Mouse (Mus musculus) forebrain, embryonic 11.5 days (tissue): ENCODE results near the gene Bag6. TPM values are rescaled to one million over a fixed set of nuclear protein-coding genes. Genes with fewer than 3 reads are reported as not detected.
"Not testable (repeated sequence)": the region's sequence is repeated elsewhere in the genome, so short reads cannot be mapped to it uniquely, and the experiment has no call there.

Source experiments
- ATAC-seq: fragments of 200-750 bp; cut with Nextera tagmentation; replicated peaks from 2 replicates; pipeline ENCODE4 v1.8.0; 2017; ENCODE audit warnings: moderate TSS enrichment; ENCODE audit not compliant: low FRiP score
- DNase-seq: peaks from one replicate; pipeline ENCODE4 v3.0.0-alpha.2; 2017; ENCODE audit warnings: low spot score
- H3K27ac ChIP-seq: fragments of 300-500 bp; sonication (generic); 2 replicates; pipeline ENCODE4 v1.5.1; 2014; ENCODE audit warnings: low read depth, low read length
- H3K27me3 ChIP-seq: fragments of 300-500 bp; sonication (generic); 2 replicates; pipeline ENCODE4 v1.6.1; 2014; ENCODE audit warnings: mild to moderate bottlenecking, low read length, mixed read lengths; ENCODE audit not compliant: control insufficient read depth, insufficient read depth
- H3K36me3 ChIP-seq: fragments of 300-500 bp; sonication (generic); 2 replicates; pipeline ENCODE4 v1.6.1; 2014; ENCODE audit warnings: mild to moderate bottlenecking, low read length, moderate library complexity, mixed read lengths; ENCODE audit not compliant: control insufficient read depth, insufficient read depth
- H3K4me1 ChIP-seq: fragments of 300-500 bp; sonication (generic); replicated peaks from 2 replicates; pipeline ENCODE4 v1.6.1; 2014; ENCODE audit warnings: low read length, mixed read lengths; ENCODE audit not compliant: control insufficient read depth, insufficient read depth
- H3K4me2 ChIP-seq: fragments of 300-500 bp; sonication (generic); 2 replicates; pipeline ENCODE4 v1.6.1; 2014; ENCODE audit warnings: low read depth, mild to moderate bottlenecking, low read length, moderate library complexity, mixed read lengths; ENCODE audit not compliant: severe bottlenecking
- H3K4me3 ChIP-seq: fragments of 300-500 bp; sonication (generic); 2 replicates; pipeline ENCODE4 v1.5.1; 2014; ENCODE audit warnings: low read depth, low read length
- H3K9ac ChIP-seq: fragments of 300-500 bp; sonication (generic); 2 replicates; pipeline ENCODE4 v1.6.1; 2014; ENCODE audit warnings: low read length
- H3K9me3 ChIP-seq: fragments of 300-500 bp; sonication (generic); 2 replicates; pipeline ENCODE4 v1.6.1; 2016; ENCODE audit warnings: low read length, mixed read lengths; ENCODE audit not compliant: control insufficient read depth
- WGBS: fragments of 180-500 bp; shearing (Covaris S2); extraction: QIAGEN DNeasy Blood & Tissue Kit; methylation state at CpG from one replicate; pipeline ENCODE4 v1.1.7; 2014; 5-methylcytosine and 5-hydroxymethylcytosine counted together
- polyA plus RNA-seq: library from polyadenylated mRNA; unstranded; fragments of >200 nt; fragmentation: Nextera tagmentation; extraction: Ambion mirVana; gene quantifications from 2 replicates; pipeline ENCODE4 v1.2.1, GENCODE M21; 2014

The Bag6 gene
- polyA plus RNA-seq, 1 experiment from 2014 or later: 96.6 TPM

DNA sequence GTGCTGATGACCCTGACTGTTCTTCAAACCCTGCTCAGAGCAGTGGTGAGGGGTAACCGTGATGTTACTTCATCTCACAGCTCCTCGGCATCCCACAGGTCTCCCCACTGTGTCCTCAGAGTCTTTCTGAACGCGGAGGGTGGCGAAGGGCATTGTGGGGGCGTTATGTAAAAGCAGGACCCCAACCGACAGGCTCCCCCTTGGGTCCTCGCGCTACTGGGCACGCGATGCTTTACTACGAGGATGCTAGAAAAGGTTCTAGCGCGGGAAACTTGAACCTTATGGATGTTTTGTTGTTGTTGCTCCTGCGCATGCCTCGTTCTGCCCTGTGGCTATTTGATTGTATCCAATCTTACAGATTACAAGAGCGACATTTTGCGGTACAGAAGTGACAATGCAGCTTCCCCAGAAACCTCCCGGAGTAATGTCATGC is 13.1 kb upstream of the Bag6 start, which contains the start of gene Csnk2b:
Gene Csnk2b (minus strand): TSS at position 183 of the 433 bp plus-strand sequence.
- peak within 1 kb of the TSS; percentile 81 for H3K4me3 ChIP-seq
- peak within 1 kb of the TSS; percentile 98 for H3K4me2 ChIP-seq
- ATAC-seq: no peak
- peak within 1 kb of the TSS; percentile 88 for H3K9ac ChIP-seq
- H3K9me3 ChIP-seq: no peaks in the 10 kb centered on the region
- H3K27me3 ChIP-seq: no peaks in the 10 kb centered on the region
- peak within 1 kb of the TSS; percentile 90 for H3K27ac ChIP-seq
- peaks cover 13% of the 10 kb centered on the region; the same call in 1 of the 2 replicates for H3K4me1 ChIP-seq
- under 1% methylated on average over 19 of the region's 19 CpGs for WGBS
- peak; percentile 69 for DNase-seq
- H3K36me3 ChIP-seq: peaks cover 9% of the 10 kb centered on the region; the same call in 1 of the 2 replicates

DNA sequence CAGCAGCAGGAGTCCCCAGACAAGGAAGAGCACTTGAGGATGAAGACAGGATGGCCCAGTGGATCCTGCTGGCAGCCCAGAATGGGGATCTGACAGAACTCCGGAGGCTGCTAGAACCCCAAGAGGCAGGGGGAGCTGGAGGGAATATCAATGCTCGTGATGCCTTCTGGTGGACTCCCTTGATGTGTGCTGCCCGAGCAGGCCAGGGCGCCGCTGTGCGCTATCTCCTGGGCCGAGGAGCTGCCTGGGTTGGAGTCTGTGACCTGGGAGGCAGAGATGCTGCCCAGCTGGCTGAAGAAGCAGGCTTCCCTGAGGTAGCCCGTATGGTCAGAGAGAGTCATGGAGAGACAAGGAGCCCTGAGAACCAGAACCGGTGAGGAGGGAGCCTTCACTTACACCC is 11.7 kb upstream of the Bag6 start:
- WGBS: 89% methylated on average over 9 of the region's 9 CpGs
- H3K9ac ChIP-seq, ATAC-seq: not testable (repeated sequence)

DNA sequence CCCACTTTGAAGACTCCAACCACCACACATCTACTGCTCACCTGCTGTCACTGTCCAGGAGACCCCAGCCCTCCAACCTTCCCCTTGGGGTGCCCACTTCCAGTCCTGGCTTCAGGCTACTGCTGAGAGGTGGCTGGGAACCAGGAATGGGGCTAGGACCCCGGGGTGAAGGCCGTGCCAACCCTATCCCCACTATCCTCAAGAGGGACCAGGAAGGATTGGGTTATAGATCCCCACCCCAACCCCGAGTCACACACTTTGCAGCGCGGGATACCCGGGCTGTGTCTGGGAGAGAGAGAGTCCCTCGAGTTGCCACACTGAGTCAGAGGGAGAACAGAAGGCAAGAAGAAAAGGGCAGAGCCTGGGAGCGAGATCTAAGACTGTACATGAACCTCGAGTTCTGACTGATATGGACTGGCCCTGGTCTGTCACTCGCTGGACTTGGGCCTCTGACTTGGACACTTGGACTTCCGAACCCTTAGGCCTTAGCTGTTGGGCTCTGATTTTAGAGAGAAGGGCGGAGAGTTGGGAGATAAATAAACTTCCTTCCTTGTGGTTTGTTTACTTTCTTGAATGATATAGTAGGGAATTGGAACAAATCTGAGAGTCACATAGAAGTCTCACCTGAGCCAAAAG is 10.6 kb upstream of the Bag6 start:
- not testable (repeated sequence) for DNase-seq, H3K36me3 ChIP-seq

More for the DNA sequence above, 11.7 kb upstream of the Bag6 start:
- H3K4me1 ChIP-seq: peaks cover 15% of the 10 kb centered on the region; the same call in 1 of the 2 replicates
- not testable (repeated sequence) for H3K4me2 ChIP-seq, H3K27me3 ChIP-seq, H3K4me3 ChIP-seq, H3K9me3 ChIP-seq, H3K36me3 ChIP-seq, H3K27ac ChIP-seq, DNase-seq

DNA sequence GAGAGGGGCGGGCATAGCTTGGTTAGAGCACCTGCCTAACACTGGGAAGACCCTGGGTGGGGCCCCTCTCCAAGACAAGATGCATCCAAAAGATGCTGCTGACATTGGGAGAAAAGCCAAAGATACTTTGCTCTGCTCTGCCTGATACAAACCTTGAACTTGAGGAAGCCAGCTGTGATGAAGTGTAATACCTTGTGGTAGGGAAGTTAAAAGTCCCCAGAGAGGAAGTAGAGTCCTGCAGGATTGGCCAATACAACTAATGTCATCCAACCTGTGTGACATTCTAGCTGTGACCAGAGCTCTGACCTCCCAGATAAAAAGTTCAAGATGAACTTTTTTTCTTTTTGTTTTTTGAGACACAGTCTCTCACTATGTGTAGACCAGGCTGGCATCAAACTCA is 9.9 kb upstream of the Bag6 start:
- 89% methylated on average over 1 of the region's 1 CpGs for WGBS
- Histone ChIP-seq H3K9ac (no peak overlapping the region), H3K4me2 (no peak overlapping the region), H3K27ac (no peak overlapping the region), H3K36me3 (no peaks in the 10 kb centered on the region), H3K9me3 (no peaks in the 10 kb centered on the region), H3K4me3 (no peak overlapping the region), H3K27me3 (no peaks in the 10 kb centered on the region), H3K4me1 (peaks cover 14% of the 10 kb centered on the region; the same call in 1 of the 2 replicates)
- ATAC-seq: no peak
- DNase-seq: no peak

More for the DNA sequence above, 10.6 kb upstream of the Bag6 start:
- not testable (repeated sequence) for ATAC-seq, H3K27me3 ChIP-seq, H3K27ac ChIP-seq, H3K9me3 ChIP-seq, H3K4me3 ChIP-seq, H3K9ac ChIP-seq, H3K4me2 ChIP-seq
- WGBS: 92% methylated on average over 12 of the region's 12 CpGs
- peaks cover 15% of the 10 kb centered on the region; the same call in 1 of the 2 replicates for H3K4me1 ChIP-seq

DNA sequence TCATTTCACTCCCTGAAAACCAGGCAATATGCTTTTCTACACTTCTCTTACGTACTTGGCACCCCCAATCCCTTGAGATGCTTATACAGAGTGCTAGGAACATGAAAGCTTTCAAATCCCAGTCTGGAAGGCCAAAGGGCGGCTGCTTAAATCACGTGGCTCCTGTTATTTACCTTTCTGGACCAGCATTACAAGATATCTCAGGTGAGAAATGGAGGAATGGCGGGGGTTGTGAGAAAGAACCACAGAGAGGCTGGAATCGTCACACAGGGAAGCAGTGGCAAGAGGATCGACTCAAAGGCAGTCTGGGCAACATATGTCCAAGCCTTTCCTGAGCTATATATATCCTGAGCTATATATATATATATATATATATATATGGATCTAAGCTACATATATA is 9.4 kb upstream of the Bag6 start:
- ATAC-seq (no peak), DNase-seq (no peak)
- Histone ChIP-seq H3K9me3 (no peaks in the 10 kb centered on the region), H3K27me3 (no peaks in the 10 kb centered on the region), H3K9ac (peak overlapping the region; percentile 84; the same call in 1 of the 2 replicates), H3K27ac (0 out of 2 replicates have a peak overlapping the region, but pooled peaks have one; percentile 37), H3K36me3 (no peaks in the 10 kb centered on the region), H3K4me2 (peak overlapping the region; percentile 83), H3K4me3 (peak overlapping the region; percentile 65), H3K4me1 (peaks cover 11% of the 10 kb centered on the region; the same call in 1 of the 2 replicates)
- 36% methylated on average over 6 of the region's 6 CpGs for WGBS

DNA sequence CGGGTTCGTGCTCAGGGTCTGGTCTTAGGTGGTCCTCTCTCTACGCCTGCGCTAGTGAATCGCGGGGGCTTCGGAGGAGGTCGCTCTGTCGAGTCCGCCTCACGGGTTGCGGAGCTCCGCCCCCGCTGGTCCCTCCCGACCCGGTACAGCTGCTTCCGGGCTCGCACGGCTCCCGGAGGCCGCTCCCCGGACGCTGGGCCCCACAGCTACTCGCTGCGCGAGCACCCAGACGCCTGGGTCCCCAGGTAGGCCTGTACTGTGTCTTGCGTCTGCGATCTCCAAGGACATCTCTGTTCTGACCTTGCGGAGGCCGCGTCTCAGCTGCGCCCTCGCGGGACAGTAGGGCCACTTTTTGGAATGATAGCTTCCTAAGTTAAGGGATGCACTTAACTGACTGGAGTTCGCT is 8.8 kb upstream of the Bag6 start, which contains the start of gene D17H6S53E:
Gene D17H6S53E (plus strand): TSS at position 168 of the 406 bp plus-strand sequence.
- Histone ChIP-seq H3K27me3 (no peaks in the 10 kb centered on the region), H3K4me2 (peak within 1 kb of the TSS; percentile 83), H3K9ac (peak within 1 kb of the TSS; percentile 84), H3K27ac (0 out of 2 replicates have a peak within 1 kb of the TSS, but pooled peaks have one; percentile 37), H3K4me1 (peaks cover 11% of the 10 kb centered on the region; the same call in 1 of the 2 replicates), H3K36me3 (no peaks in the 10 kb centered on the region), H3K4me3 (peak within 1 kb of the TSS; percentile 65), H3K9me3 (no peaks in the 10 kb centered on the region)
- WGBS: under 1% methylated on average over 36 of the region's 36 CpGs
- DNase-seq (peak; percentile 83), ATAC-seq (peak; percentile 25; the same call in 1 of the 2 replicates)

DNA sequence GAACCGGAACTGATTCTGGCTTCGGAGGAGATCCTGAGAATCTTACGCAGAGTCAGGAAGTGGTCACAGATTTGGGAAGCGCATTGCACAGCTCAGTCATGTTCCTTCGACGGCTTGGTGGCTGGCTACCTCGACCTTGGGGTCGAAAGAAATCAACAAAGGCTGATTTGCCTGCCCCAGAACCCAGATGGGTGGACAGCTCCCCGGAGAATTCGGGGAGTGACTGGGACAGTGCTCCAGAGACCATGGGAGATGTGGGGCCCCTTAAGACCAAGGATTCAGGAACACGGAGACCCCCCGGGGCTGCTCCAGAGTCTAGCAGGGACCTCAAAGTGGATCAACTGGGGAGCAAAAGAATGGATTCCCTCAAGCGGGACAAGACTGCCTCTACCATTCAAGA is 8.0 kb upstream of the Bag6 start:
- no peak for DNase-seq
- 73% methylated on average over 13 of the region's 13 CpGs for WGBS
- ATAC-seq: no peak
- Histone ChIP-seq H3K27me3 (no peaks in the 10 kb centered on the region), H3K4me2 (peak overlapping the region; percentile 83), H3K27ac (no peak overlapping the region), H3K9ac (peak overlapping the region; percentile 84), H3K4me3 (peak overlapping the region; percentile 65), H3K4me1 (peaks cover 10% of the 10 kb centered on the region; the same call in 1 of the 2 replicates), H3K36me3 (no peaks in the 10 kb centered on the region), H3K9me3 (no peaks in the 10 kb centered on the region)

DNA sequence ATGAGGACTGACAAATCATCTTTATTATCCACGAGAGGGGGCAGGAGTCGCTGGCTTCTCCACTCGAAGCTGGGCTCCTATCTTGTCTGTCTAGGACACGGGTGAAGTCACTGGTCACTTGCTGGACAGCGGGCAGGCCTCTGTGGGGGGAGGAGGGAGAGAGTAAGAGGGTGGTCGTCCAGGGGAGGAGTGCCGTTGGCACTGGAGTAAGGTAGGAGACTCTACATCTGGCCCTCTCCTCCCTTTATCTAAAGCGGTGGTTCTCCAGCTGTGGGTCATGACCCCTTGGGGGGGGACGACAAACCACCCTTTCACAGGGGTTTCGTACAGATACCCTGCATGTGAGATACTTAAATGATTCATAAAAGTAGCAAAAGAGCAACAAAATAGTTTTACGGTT is 6.0 kb upstream of the Bag6 start:
- no peak overlapping the region for H3K9ac ChIP-seq
- no peak overlapping the region for H3K27ac ChIP-seq

More for the DNA sequence above, 6.0 kb upstream of the Bag6 start:
- WGBS: 74% methylated on average over 11 of the region's 11 CpGs
- H3K4me2 ChIP-seq: no peak overlapping the region
- no peak overlapping the region for H3K4me3 ChIP-seq
- peaks cover 7% of the 10 kb centered on the region; the same call in 1 of the 2 replicates for H3K4me1 ChIP-seq
- no peak for ATAC-seq
- H3K27me3 ChIP-seq: no peaks in the 10 kb centered on the region
- H3K9me3 ChIP-seq: no peaks in the 10 kb centered on the region
- no peak for DNase-seq
- H3K36me3 ChIP-seq: no peaks in the 10 kb centered on the region
